Mouse (Mus musculus) spleen, postnatal 4 days (tissue): ENCODE data around the gene Ptprd.

Experiments
- DNase-seq, 2 experiments: peaks; one replicate each; pipeline ENCODE4 v3.0.0; 2022; ENCODE audit warnings: low spot score in 2 of 2

The Ptprd gene

DNA sequence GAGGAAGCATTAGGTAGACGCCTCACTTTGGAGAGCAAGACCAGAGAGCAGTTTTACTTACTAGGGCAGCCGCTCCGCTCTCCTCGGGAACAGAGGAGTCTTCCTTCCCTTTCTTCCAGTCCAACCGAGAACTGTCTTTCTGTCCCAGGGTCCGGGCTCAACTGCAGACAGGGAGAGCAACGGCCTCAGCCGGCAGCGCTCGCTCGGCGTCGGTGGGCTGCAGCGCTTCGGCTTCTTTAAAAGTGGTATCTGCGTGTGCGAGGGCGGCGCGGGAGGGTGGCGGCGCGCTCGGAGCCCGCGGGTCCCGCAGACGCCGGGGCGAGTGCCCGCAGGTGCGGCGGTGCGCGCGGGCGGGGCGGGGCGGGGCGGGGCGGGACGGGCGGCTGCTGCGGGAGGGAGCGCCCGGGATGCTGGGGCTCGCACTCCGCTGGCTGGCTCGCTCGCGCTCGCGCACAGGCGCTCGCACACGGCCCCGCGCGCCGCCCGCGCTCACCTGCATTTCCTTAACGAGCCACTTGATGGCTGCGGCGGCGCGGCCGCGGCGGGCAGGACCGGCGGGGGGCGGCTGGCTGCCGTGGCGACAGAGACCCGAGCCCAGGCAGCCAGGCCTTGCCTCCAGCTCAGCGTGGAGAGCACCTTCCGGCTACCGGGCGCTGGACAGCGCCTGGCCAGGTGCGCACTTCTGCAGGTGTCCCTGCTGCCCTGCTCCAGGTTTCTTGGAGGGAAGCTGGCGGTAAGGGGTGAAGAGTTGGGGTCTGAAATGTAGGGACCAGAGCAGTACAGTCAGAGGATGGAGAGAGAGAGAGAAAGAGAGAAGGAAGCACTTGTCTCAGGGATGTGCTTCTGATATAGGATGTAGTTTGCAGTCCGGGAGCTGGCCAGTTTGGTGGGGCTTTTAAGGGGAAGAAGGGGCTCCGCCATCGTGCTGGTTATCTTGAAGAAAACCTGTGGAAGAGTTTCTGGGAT is at the start of gene Ptprd:
TSS of gene Ptprd (minus strand) at position 433 of the 966 bp plus-strand sequence.
- no peak for DNase-seq

DNA sequence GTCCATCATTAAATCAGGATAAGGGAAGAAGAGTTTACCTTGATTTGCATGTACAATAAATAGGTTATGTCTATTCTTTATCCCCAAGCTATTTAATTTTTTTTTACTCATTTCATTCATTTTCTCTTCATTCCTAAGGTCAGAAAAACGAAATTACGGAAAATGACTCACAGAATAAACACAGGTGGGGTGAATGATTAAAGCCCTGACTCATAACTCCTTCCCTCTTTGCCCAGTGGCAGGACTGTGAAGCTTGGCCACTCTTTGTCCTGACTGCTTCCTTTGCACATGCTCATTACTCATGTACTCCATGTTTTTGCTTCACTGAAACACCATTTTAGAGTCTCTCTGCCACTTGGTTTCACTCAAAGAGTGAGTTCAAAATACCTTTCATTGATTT is 24.1 kb upstream of the Ptprd start:
- DNase-seq: no peak

DNA sequence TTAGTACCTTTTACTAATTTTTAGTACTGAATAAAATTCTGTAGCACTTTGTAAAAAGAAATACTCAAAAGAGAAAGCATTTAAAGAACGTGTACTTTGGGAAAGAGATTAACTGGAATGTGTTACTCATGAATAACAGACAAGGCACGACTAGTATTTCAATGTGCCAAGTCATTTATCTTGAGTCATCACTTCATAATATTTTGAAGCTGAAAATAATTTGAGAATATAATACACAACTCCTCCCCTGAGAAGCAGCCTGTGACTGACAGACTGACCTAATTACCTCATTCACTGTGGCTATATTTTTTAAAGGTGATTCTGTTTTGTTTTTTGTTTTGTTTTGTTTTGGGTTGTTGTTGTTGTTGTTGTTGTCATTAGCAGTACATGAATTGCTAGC is 23.6 kb upstream of the Ptprd start:
- DNase-seq: no peak

DNA sequence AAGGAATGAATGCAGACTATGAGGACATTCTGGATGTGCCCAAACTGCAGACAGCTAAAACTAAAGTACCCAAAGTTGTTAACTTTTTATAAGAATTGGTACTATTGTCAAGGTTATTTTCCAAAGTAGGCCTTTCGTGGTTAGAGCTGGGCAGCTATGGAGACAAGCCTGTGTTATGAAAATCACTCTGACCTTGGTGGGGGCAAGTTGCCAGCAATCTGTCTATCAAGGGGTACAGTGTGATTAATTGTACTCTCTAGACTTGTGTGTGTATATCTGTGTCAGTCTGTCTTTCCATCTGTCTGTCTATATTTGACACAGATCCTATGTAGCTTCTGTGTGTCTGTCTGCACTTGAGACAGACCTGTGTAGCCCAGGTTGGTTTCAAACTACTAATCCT is 22.9 kb upstream of the Ptprd start:
- DNase-seq: no peak

DNA sequence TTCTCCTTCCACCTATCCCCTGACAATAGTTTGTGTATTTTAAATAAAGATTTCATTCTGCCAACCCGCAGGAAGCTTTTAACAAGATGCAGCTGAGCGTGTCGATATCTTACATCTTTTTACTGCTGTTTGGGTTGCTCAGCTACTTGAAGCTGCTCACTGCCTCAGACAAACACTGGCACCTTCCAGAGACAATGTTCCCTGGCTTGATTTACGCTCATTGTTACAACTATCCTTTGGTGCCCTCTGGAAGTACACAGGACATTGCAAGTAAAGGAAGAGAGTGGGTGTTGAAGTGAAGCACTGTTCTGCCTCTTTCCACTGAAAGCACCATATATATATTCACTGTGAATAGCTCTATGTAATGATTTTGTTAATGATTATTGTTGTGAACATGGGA is 2.2 kb upstream of the Ptprd start:
- DNase-seq: no peak

DNA sequence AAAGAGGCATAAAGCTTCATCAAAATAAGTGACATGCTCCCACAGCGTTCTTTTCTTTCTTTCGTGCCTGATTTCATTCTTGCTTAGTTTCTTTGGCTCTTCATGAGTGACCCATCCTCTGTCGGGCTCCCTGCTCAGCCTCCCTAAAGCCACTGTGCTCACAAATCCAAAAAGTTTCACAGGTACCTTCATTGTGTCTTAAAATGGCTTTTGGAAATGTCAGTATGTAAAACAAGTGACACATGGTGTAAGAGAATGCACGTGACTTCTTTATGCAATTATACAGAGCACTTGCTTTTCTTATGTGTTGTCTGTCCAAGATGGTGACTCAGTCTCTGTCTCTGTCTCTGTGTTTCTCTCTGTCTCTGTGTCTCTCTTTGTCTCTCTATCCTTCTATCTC is 1.2 kb upstream of the Ptprd start:
- DNase-seq: no peak

DNA sequence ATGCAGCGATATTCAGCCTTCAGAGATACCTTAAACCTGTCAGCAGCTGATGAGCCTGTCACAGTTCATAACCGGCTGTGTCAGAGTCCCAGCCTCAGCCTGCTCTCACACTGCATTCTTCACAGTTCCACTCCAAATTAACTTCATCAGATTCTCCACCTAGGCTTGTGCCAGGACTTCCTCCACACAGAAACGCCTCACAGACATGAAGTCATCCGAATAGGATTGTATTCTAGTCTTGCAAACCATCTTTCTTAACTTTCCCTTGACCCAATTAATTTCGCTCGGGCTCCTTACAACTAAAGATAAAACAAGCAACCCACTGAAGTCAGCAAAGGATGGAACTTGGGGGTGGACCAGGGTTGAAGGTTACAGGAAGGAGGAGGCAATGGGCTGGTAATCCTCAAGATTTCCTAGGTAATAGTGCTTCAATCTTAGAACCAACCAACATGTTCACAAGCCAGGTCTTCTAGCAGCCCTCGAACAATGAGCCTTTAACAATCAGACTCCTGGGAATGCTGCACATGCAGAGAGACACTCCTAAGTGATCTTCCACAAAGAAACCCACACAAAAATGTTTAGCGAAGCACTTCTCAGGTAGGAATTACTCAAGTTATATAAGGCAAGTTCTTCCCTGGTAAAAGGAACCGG is 758 bp downstream of the Ptprd start:
- DNase-seq: no peak

DNA sequence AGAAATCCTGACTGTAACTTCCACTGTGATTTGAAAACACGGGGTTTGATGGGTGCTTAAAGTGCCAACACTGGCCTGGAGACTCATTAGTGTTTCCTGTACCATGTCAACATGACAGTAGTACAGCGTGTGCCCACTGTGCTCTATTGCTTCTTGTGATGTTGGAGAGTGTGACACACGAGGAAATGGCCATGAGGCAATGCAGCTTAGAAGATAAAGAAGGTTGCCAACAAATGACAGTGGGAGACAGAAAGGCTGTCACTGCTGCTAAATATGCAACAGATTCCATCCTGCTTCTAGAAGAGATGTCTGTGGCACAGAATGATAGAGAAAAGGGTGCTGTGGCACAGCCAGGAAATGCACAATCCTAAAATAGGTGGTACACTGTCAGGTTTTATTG is 6.7 kb downstream of the Ptprd start:
- no peak for DNase-seq

DNA sequence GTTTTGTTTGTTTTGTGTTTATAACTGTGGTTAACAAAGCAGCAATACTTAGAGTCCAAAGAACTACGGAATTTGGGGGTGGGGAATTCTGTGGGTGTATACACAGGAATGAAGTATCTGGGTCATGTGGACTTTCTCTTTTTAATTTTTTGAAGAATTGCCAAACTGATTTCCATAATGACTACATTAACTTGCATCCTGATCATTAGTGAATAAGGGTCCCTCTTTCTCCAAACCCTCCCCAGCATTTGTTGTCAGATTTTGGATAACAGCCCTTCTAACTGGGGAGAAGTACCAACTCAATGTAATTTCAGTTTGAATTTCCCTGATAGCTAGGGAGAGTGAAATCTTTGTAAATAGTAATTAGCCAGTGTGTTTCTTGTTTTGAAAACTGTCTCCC is 43.3 kb downstream of the Ptprd start:
- no peak for DNase-seq

DNA sequence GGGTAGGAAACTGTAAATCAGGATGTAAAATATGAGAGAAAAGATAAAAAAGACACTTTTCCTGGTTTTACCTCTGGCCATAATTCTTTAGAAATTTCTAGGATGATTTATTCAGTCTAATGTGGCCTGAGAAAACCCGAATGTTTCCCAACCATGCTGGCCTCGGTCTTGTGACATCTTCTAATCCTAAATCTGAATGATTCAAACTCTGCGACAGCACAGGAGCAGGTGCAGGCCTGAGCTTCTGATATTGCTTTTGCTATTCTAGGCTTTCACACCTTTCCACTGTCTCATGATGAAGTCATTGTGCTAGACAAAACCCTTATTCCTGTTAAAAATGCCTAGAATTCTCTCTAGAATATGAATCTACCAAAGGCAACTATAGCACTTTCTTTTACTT is 51.3 kb downstream of the Ptprd start:
- DNase-seq: no peak

DNA sequence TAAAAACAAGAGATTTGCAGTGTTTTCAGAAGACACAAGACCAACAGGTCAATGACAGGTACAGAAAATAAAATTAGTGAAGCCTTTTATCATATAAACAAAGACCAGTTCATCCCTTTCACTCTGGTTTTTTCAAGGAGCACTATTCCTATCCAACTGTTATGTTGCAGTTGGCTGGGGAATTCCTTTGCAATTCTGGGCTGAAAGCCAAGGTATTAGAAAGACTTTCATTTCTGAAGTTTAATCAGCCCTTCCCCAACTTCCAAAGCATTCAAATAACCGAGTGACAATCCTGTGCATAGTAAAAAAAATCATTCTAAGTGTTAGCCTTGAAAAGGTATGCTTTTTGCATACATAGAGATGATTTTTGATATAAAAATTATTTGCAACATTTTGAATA is 61.2 kb downstream of the Ptprd start:
- DNase-seq: no peak

DNA sequence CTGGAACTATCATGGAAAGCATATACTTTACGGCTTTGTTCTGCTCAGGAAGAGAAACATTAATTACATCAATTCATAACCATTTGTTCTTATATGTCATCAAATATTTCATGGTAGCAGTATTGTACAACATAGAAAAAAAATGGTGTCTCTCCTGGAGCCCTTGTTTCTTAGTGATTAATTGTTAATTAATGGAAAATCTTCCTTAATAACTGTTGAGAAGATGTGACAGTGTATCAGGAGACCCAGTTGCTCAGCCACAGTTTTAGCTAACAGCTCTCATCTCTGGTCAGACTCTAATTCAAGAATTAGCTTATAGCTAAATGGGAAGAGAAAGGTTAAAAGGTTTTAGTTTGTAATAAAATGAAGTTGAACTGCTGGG is 69.0 kb downstream of the Ptprd start:
- no peak for DNase-seq

DNA sequence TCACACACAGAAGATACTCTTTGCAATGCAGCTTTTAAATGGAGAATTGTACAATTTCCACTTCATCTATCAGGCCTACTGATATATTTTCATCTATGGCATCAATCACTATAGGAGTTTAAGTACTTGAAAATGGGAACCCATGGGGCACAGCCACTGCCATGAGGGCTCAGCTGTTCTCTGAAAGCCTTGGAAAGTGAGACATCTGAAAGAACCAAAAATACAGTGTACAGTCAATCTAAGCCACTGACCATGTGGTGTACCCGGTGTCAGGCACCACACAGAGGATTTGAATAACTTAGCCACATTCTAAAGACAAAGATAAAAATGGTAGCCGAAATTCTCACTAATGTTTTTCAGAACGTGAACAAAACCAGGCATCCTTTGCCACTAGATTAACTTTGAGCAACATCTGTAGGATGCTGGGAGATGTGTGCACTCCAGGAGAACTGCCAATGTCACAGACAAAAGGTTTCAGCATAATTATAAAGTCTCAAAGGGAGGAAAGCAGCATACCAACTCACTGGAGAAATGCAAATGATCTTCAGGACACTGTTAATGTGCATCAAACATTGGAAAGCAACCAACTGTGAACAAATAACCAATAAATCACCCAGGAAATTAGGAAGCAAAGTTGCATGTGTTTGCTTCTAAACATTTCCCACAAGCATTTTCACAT is 69.5 kb downstream of the Ptprd start:
- no peak for DNase-seq

DNA sequence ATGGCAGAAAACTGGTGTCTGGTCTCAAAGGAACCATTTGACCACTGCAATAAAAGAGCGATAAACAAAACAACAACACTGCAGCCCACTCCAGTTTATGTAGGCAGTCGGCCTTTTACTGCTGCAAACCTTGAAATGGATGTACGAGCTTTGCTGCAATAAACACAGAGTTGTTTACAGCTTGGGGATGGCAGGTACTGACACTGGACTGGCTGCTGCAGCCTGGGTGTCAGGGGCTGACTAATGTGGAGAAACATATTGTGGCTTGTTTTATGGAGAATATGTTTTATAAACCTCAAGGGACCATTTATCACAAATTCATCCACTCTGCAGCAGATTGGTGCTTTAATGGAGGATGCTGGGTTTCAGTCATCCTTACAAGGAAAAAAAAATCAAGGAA is 100.9 kb downstream of the Ptprd start:
- no peak for DNase-seq

DNA sequence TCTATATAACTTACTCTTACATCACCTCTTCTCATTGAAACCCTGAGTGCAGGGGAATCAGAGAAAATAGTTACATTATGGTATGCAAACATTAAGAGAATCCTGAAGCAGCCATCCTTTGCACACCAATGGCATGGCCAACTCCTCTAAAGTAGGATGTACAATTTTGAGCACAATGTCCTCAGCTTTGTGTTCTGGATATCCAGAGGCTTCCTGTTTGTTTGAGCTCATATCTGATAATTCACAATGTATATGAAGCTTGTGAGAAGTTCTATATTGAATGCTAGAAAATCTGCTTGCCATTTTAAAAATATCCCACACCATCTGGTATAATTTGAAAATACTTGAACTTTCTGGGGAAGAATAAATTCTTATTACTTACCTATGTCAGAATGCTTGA is 114.2 kb downstream of the Ptprd start:
- no peak for DNase-seq

DNA sequence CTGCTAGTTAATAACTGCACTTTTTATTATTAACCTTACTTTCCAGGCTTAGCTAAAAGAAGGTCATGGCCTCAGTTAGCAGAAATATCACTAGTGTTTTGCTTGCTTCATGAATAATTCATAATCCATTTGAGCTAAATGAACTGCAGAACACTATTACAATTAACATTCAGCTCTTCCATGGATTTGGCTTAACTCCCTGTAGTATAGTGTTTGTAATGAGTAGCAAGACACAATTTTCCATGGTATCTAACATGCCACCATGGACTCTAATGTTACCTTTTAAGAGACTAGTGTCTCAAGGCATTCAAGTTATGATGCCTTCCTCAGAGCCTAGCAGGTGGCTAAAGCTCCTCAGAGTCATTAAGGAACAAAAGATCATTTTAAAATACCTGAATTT is 129.0 kb downstream of the Ptprd start:
- no peak for DNase-seq

DNA sequence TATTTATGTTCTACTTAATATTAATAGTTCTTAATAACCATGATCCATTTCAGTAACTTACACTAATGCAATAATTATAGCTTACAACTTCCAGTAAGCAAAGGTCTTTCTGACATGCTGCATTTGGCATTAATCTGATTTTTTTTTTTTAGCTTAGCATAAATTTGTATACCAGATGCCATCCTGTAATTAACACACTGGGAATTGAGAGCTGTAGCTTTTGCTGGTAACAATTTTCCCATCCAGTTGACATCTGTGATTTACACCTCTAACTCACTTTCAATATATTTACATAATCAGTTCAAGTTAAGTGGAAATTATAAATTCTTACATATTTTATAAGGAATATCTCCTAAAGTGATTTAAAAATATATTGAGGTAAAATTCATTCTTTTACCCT is 134.3 kb downstream of the Ptprd start:
- no peak for DNase-seq

DNA sequence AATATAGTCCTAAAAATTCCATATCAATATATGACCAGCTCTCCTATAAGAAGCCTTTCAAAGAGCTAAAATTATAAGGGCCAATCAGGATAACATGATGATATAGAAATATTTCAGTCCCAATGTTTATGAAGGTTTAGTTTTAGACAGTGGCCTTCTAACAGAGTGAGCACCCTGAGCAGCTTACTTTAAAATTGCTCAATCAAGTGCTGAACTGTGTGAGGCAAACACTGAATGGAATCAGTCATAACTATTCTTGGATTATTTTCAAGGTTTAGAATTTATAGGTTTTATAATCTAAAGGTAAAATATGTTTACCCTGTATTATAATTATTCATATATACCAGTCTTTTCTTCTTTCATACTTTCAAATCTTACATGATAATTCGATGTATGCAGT is 134.7 kb downstream of the Ptprd start:
- no peak for DNase-seq

DNA sequence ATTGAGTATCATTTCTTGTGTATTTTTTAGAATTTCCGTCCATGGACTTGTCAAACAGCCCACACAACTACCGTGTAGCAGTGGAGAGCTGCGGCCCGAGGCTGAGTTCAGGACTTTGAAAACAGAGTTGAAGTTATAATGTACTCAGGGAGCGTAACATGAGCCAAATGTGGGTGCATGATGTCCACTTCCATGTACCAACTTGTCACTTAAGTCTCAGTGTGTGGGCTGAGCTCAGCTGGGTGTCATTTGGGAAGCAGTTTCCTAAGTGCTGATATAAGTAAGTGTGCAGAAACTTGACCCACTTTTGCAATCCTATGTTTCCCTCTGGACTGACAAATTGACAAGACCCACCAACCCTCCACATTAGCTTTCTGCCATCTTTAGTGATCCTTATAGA is 173.4 kb downstream of the Ptprd start:
- no peak for DNase-seq

DNA sequence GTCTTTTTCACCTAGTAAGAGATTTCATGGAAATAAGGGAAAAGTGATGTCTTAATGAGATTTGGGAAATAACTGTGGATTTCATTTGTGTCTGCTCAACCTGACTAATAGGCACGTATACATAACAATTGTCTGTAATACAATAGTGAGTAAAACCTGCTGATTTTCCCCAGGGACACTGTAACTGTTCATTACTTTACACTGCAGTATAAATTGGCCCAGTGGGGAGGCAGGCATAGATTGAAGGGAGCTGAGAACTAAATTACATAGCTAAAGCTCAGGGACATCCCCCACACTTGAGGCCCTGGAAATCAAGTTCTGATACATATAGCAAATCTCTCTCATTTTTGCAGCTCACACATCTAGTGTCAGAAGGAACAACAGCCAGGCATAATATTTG is 209.7 kb downstream of the Ptprd start:
- no peak for DNase-seq

DNA sequence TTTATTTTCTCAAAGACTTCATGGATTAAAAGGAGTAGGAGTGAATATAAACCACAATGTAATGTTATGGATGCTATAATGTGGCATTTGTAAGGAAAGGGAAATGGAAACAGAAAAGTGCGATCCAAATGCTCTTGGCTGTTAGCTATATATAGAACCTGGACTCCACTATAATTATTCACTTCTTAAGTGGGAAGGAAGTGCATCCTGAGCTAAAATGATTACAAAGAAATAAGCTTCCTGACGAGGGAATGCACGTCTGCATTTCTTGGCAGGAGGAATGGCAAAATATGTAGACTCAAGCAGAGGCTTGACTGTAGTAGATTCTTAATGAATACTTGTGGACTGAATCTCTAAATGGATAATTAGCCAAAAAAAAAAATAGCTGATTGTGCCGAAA is 219.1 kb downstream of the Ptprd start:
- DNase-seq: no peak

DNA sequence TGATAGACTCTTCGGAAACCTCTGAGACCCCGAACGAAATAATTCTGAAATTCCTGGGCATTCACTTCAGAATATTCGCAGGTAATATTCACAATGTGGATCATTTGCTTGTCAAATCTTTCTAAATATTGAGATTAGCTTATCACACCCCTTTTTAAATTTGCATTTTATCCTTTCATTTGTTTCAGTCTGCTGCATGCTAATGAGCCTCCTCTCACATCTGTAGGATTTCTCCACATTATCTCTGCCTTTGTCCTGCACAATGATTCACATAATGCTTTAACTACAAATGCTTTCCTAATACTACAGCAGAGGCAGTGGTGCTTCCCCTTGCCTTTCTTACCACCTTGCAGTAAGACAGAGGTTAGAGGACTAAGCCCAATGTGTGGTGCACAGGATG is 229.7 kb downstream of the Ptprd start:
- no peak for DNase-seq

DNA sequence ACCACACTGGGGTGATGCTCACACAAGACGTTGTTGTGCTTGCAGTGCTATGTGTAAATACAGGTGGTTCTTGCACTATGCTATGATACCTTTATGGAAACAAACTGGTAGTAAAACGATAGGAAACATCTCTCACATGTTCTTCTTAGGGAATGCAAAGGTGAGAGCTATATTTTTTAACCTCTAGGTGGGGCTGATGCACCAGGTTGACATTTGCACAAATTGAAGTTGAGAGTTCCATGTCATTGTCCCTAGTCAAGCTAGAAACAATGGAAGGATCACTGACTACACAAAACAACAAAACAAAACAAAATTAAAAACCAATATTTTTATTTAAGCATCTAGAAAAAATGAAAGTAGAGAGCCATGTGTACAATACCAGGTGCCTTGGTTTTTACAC is 250.1 kb downstream of the Ptprd start:
- DNase-seq: no peak
